Mouse (Mus musculus) testis, adult 2 months (tissue): ENCODE data around the gene Phactr3.

Experiments used
- CTCF ChIP-seq: fragments of 200-500 bp; IDR thresholded peaks from 2 replicates; pipeline ENCODE4 v1.5.1; 2012; ENCODE audit warnings: low read depth, mild to moderate bottlenecking, inconsistent platforms, low read length, moderate library complexity; ENCODE audit not compliant: control insufficient read depth, insufficient read depth, insufficient replicate concordance
- POLR2A ChIP-seq: fragments of 200-500 bp; IDR thresholded peaks from 2 replicates; pipeline ENCODE4 v1.6.1; 2012; ENCODE audit warnings: low read depth, mild to moderate bottlenecking, inconsistent platforms, low read length, moderate library complexity; ENCODE audit not compliant: control insufficient read depth

GRCm38 (mm10) chr2:178265454-178265853 is 146.7 kb downstream of the Phactr3 start:
- TF ChIP-seq CTCF, result no peak
- no peak for TF ChIP-seq POLR2A
